Mouse (Mus musculus): ENCODE measurements around the gene Gm5148. TPM values are rescaled to one million over a fixed set of nuclear protein-coding genes. Genes with fewer than 3 reads are reported as not detected.

The Gm5148 gene
- polyA plus RNA-seq, 1 experiment from 2014 or later = 5.6 TPM

GRCm38 (mm10) chr3:37716992-37717391 is 7.3 kb downstream of the Gm5148 start:
- DNase-seq (ENCODE audit: low spot score) (no peak), ATAC-seq (ENCODE audit: insufficient number of reproducible peaks, low FRiP score, low TSS enrichment, low read depth) (no peak)
- no peak overlapping the region for H3K27ac ChIP-seq (replicated peaks; ENCODE audit: low read depth, low read length)
- no peaks in the 10 kb centered on the region for H3K27me3 ChIP-seq (ENCODE audit: control insufficient read depth, insufficient read depth, low read length)
- no peaks in the 10 kb centered on the region for H3K36me3 ChIP-seq (ENCODE audit: control insufficient read depth, insufficient read depth, low read length)
- H3K4me2 ChIP-seq (ENCODE audit: low read depth, severe bottlenecking) = no peak overlapping the region
- 81% methylated on average over 2 of the region's 2 CpGs for WGBS
- H3K4me3 ChIP-seq (ENCODE audit: low read depth, low read length) = no peak overlapping the region
- H3K4me1 ChIP-seq (ENCODE audit: control insufficient read depth, insufficient read depth, low read length) = no peaks in the 10 kb centered on the region
- no peaks in the 10 kb centered on the region for H3K9me3 ChIP-seq (ENCODE audit: control insufficient read depth, low read length)
- H3K9ac ChIP-seq (ENCODE audit: low read length) = no peak overlapping the region

DNA sequence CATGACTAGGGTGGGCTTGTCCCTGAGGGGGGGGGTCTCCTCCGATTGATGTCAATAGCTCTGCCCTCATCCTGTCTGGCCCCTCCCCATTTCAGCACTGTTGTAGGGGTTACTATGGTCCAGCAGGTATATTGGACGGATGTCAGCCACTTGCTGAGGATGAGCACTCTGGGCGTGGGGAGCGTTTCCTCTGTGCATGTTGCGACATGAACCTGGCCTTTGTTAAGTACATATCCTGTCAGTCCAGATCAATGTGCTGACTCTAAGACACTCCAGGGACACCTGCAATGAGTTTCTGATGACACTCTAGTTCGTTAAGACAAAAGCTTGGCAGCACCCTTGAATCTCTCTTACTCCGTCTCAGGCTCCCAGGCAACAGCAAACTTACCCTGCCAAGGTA is 8.6 kb downstream of the Gm5148 start:
- H3K4me2 ChIP-seq (ENCODE audit: low read depth, severe bottlenecking) = no peak overlapping the region
- WGBS = 80% methylated on average over 7 of the region's 7 CpGs
- DNase-seq (ENCODE audit: low spot score) (no peak), ATAC-seq (ENCODE audit: insufficient number of reproducible peaks, low FRiP score, low TSS enrichment, low read depth) (no peak)
- no peaks in the 10 kb centered on the region for H3K4me1 ChIP-seq (ENCODE audit: control insufficient read depth, insufficient read depth, low read length)
- no peak overlapping the region for H3K4me3 ChIP-seq (ENCODE audit: low read depth, low read length)
- no peak overlapping the region for H3K9ac ChIP-seq (ENCODE audit: low read length)
- H3K27ac ChIP-seq (replicated peaks; ENCODE audit: low read depth, low read length) = 0 out of 2 replicates have a peak overlapping the region, but pooled peaks have one; percentile 6
- H3K27me3 ChIP-seq (ENCODE audit: control insufficient read depth, insufficient read depth, low read length) = no peaks in the 10 kb centered on the region
- H3K36me3 ChIP-seq (ENCODE audit: control insufficient read depth, insufficient read depth, low read length) = no peaks in the 10 kb centered on the region
- H3K9me3 ChIP-seq (ENCODE audit: control insufficient read depth, low read length) = no peaks in the 10 kb centered on the region; the same call in 1 of the 2 replicates

GRCm38 (mm10) chr3:37712501-37712900 is 11.8 kb downstream of the Gm5148 start:
- no peak overlapping the region for H3K4me3 ChIP-seq (ENCODE audit: low read depth, low read length)
- no peaks in the 10 kb centered on the region for H3K36me3 ChIP-seq (ENCODE audit: control insufficient read depth, insufficient read depth, low read length)
- no peaks in the 10 kb centered on the region; the same call in 1 of the 2 replicates for H3K9me3 ChIP-seq (ENCODE audit: control insufficient read depth, low read length)
- DNase-seq (ENCODE audit: low spot score) = no peak
- H3K4me2 ChIP-seq (ENCODE audit: low read depth, severe bottlenecking) = no peak overlapping the region
- no peaks in the 10 kb centered on the region for H3K27me3 ChIP-seq (ENCODE audit: control insufficient read depth, insufficient read depth, low read length)
- no peak overlapping the region for H3K9ac ChIP-seq (ENCODE audit: low read length)
- ATAC-seq (ENCODE audit: insufficient number of reproducible peaks, low FRiP score, low TSS enrichment, low read depth) = no peak
- 36% methylated on average over 9 of the region's 9 CpGs for WGBS
- H3K4me1 ChIP-seq (ENCODE audit: control insufficient read depth, insufficient read depth, low read length) = no peaks in the 10 kb centered on the region
- no peak overlapping the region for H3K27ac ChIP-seq (replicated peaks; ENCODE audit: low read depth, low read length)

DNA sequence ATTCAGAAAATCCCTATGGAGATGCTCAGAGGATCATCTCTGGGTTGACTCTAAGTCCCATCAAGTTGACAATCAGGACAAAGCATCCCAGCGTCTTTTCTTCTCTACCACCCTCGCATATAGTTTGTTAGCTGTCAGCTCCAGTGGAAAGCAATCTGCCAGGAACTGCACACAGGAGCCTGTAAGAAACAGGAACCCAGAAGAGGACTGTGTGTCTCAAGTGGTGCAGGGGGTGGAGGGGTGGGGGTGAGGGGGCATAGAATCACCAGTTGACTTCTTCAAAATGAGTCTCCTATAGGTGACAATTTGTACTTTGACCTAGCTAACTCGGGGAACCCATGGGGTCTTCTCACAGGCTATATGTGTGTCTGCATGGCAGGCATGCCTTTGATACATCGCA is 12.7 kb downstream of the Gm5148 start:
- ATAC-seq (ENCODE audit: insufficient number of reproducible peaks, low FRiP score, low TSS enrichment, low read depth) = no peak

DNA sequence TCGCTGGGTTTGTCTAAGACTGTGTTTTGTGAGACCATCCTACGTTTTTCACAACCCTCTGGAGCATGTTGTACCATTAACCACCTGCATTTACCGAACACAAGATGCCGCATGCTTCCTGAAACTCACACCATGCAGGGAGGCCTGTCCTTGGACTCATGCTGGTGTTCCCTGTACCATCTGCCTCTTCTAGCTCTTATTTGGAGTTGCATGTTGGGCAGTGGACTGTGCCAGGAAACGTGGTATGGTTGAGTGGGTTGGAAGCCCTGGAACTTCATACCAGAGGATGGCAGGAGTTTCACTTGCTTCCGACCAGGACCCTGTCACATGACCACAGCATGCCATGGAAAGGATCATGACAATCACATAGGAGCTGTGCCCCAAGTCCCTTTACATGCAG is 16.5 kb downstream of the Gm5148 start:
- Histone ChIP-seq H3K36me3 (ENCODE audit: control insufficient read depth, insufficient read depth, low read length) (no peaks in the 10 kb centered on the region), H3K4me2 (ENCODE audit: low read depth, severe bottlenecking) (no peak overlapping the region), H3K27ac (replicated peaks; ENCODE audit: low read depth, low read length) (no peak overlapping the region), H3K9ac (ENCODE audit: low read length) (no peak overlapping the region), H3K4me1 (ENCODE audit: control insufficient read depth, insufficient read depth, low read length) (no peaks in the 10 kb centered on the region), H3K27me3 (ENCODE audit: control insufficient read depth, insufficient read depth, low read length) (no peaks in the 10 kb centered on the region), H3K9me3 (ENCODE audit: control insufficient read depth, low read length) (no peaks in the 10 kb centered on the region; the same call in 1 of the 2 replicates), H3K4me3 (ENCODE audit: low read depth, low read length) (no peak overlapping the region)
- DNase-seq (ENCODE audit: low spot score) = no peak
- ATAC-seq (ENCODE audit: insufficient number of reproducible peaks, low FRiP score, low TSS enrichment, low read depth) = no peak
- WGBS = 89% methylated on average over 6 of the region's 6 CpGs

More for the DNA sequence above, 12.7 kb downstream of the Gm5148 start:
- 87% methylated on average over 4 of the region's 4 CpGs for WGBS
- H3K27ac ChIP-seq (replicated peaks; ENCODE audit: low read depth, low read length) = no peak overlapping the region
- H3K4me3 ChIP-seq (ENCODE audit: low read depth, low read length) = no peak overlapping the region
- no peak for DNase-seq (ENCODE audit: low spot score)
- no peak overlapping the region for H3K4me2 ChIP-seq (ENCODE audit: low read depth, severe bottlenecking)
- no peaks in the 10 kb centered on the region; the same call in 1 of the 2 replicates for H3K9me3 ChIP-seq (ENCODE audit: control insufficient read depth, low read length)
- H3K27me3 ChIP-seq (ENCODE audit: control insufficient read depth, insufficient read depth, low read length) = no peaks in the 10 kb centered on the region
- H3K36me3 ChIP-seq (ENCODE audit: control insufficient read depth, insufficient read depth, low read length) = no peaks in the 10 kb centered on the region
- no peak overlapping the region for H3K9ac ChIP-seq (ENCODE audit: low read length)
- H3K4me1 ChIP-seq (ENCODE audit: control insufficient read depth, insufficient read depth, low read length) = no peaks in the 10 kb centered on the region

DNA sequence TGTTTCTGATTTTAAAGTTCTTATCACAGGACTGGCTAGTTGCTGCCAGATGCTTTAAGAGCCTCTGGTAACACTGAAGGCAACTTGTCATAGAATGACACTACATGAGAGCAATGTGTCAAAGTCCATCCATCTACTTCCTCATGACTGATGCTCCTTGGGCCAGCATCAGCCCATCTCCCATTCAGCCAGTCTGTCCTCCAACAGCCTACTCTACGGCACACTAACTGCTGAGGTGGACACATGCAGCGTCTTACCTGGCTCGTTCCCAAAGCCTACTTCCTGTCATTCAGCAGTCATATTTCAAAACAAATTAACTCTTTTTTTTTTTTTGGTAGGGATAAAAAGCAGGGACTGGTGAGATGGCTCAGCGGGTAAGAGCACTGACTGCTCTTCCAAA is 17.9 kb downstream of the Gm5148 start:
- Histone ChIP-seq H3K36me3 (ENCODE audit: control insufficient read depth, insufficient read depth, low read length) (no peaks in the 10 kb centered on the region), H3K4me2 (ENCODE audit: low read depth, severe bottlenecking) (no peak overlapping the region), H3K4me1 (ENCODE audit: control insufficient read depth, insufficient read depth, low read length) (no peaks in the 10 kb centered on the region), H3K9me3 (ENCODE audit: control insufficient read depth, low read length) (no peaks in the 10 kb centered on the region; the same call in 1 of the 2 replicates), H3K4me3 (ENCODE audit: low read depth, low read length) (no peak overlapping the region), H3K27ac (replicated peaks; ENCODE audit: low read depth, low read length) (no peak overlapping the region), H3K9ac (ENCODE audit: low read length) (no peak overlapping the region), H3K27me3 (ENCODE audit: control insufficient read depth, insufficient read depth, low read length) (no peaks in the 10 kb centered on the region)
- DNase-seq (ENCODE audit: low spot score) (no peak), ATAC-seq (ENCODE audit: insufficient number of reproducible peaks, low FRiP score, low TSS enrichment, low read depth) (no peak)
- WGBS = 79% methylated on average over 4 of the region's 4 CpGs

GRCm38 (mm10) chr3:37705436-37705835 is 18.9 kb downstream of the Gm5148 start:
- DNase-seq (ENCODE audit: low spot score) (no peak), ATAC-seq (ENCODE audit: insufficient number of reproducible peaks, low FRiP score, low TSS enrichment, low read depth) (no peak)
- 29% methylated on average over 6 of the region's 6 CpGs for WGBS
- Histone ChIP-seq H3K36me3 (ENCODE audit: control insufficient read depth, insufficient read depth, low read length) (no peaks in the 10 kb centered on the region), H3K27me3 (ENCODE audit: control insufficient read depth, insufficient read depth, low read length) (no peaks in the 10 kb centered on the region), H3K4me2 (ENCODE audit: low read depth, severe bottlenecking) (no peak overlapping the region), H3K9ac (ENCODE audit: low read length) (no peak overlapping the region), H3K9me3 (ENCODE audit: control insufficient read depth, low read length) (no peaks in the 10 kb centered on the region; the same call in 1 of the 2 replicates), H3K27ac (replicated peaks; ENCODE audit: low read depth, low read length) (no peak overlapping the region), H3K4me1 (ENCODE audit: control insufficient read depth, insufficient read depth, low read length) (no peaks in the 10 kb centered on the region), H3K4me3 (ENCODE audit: low read depth, low read length) (no peak overlapping the region)

DNA sequence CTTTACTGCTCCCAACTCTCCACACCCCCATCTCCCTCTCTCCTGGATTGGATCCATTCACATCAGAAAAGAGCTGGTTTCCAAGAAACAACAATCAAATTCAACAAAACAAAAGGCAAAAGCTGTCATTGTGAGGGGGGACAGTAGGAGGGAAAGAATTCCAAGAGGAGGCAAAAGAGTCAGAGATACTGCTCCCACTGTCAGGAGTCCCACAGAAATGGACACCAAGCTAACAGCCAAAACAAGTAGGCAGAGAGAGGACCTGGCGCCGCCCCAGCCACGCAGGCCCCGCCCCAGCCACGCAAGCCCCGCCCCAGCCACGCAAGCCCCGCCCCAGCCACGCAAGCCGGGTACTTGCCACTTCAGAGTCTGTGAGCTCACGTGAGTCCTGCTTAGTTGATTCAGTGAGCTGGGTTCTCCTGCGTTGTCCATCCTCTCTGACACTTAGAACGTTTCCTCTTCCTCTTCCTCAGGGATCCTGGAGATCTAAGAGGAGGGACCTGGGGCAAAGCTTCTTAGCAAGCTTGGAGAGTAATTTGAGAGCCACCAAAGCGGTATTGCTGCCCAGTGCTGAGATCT is 19.5 kb downstream of the Gm5148 start:
- no peaks in the 10 kb centered on the region for H3K27me3 ChIP-seq (ENCODE audit: control insufficient read depth, insufficient read depth, low read length)
- no peak overlapping the region for H3K4me3 ChIP-seq (ENCODE audit: low read depth, low read length)
- no peak overlapping the region for H3K4me2 ChIP-seq (ENCODE audit: low read depth, severe bottlenecking)
- H3K9ac ChIP-seq (ENCODE audit: low read length) = no peak overlapping the region
- H3K36me3 ChIP-seq (ENCODE audit: control insufficient read depth, insufficient read depth, low read length) = no peaks in the 10 kb centered on the region
- H3K9me3 ChIP-seq (ENCODE audit: control insufficient read depth, low read length) = no peaks in the 10 kb centered on the region; the same call in 1 of the 2 replicates
- DNase-seq (ENCODE audit: low spot score) = peak; percentile 27
- H3K4me1 ChIP-seq (ENCODE audit: control insufficient read depth, insufficient read depth, low read length) = no peaks in the 10 kb centered on the region
- no peak overlapping the region for H3K27ac ChIP-seq (replicated peaks; ENCODE audit: low read depth, low read length)
- ATAC-seq (ENCODE audit: insufficient number of reproducible peaks, low FRiP score, low TSS enrichment, low read depth) = no peak
- WGBS = 47% methylated on average over 14 of the region's 14 CpGs

DNA sequence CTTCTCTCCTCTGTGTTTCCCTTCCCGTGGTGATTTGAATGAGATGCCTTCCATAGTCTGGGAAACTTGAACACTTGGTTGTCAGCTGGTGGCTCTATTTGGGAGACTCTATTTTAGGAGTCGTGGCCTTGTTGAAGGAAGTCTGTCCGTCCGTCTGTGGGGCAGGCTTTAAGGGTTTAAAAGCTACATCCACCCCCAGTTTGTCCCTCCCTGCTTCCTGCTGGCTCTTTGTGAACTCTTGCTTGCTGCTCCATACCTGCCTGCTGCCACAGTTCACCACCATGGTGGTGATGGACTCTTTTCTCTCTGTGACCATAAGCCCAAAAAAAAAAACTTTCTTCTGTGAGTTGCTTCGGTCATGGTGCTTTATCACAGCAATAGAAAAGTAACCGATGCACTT is 21.2 kb downstream of the Gm5148 start:
- H3K27ac ChIP-seq (replicated peaks; ENCODE audit: low read depth, low read length) = no peak overlapping the region
- no peak overlapping the region for H3K4me2 ChIP-seq (ENCODE audit: low read depth, severe bottlenecking)
- 93% methylated on average over 6 of the region's 6 CpGs for WGBS
- no peaks in the 10 kb centered on the region for H3K27me3 ChIP-seq (ENCODE audit: control insufficient read depth, insufficient read depth, low read length)
- H3K9ac ChIP-seq (ENCODE audit: low read length) = no peak overlapping the region
- no peaks in the 10 kb centered on the region for H3K4me1 ChIP-seq (ENCODE audit: control insufficient read depth, insufficient read depth, low read length)
- no peak for ATAC-seq (ENCODE audit: insufficient number of reproducible peaks, low FRiP score, low TSS enrichment, low read depth)
- H3K36me3 ChIP-seq (ENCODE audit: control insufficient read depth, insufficient read depth, low read length) = no peaks in the 10 kb centered on the region
- no peak overlapping the region for H3K4me3 ChIP-seq (ENCODE audit: low read depth, low read length)
- H3K9me3 ChIP-seq (ENCODE audit: control insufficient read depth, low read length) = no peaks in the 10 kb centered on the region; the same call in 1 of the 2 replicates
- no peak for DNase-seq (ENCODE audit: low spot score)

Measured in limb, embryonic 11.5 days (tissue).